Mouse (Mus musculus): ENCODE measurements around the gene R3hdm2. TPM values are rescaled to one million over a fixed set of nuclear protein-coding genes. Genes with fewer than 3 reads are reported as not detected.

R3hdm2 gene
- total RNA-seq, 4 experiments from 2014 or later: 130 to 135 (median 131) TPM

GRCm38 (mm10) chr10:127353909-127354895 is 25.9 kb upstream of the R3hdm2 start, which contains the start of gene Inhbe:
Gene Inhbe (minus strand): TSS chr10:127354411.
- DNase-seq (ENCODE audit: low spot score in 2 of 2): peak in 1 of 2 experiments; percentile 41

- DNase-seq (ENCODE audit: low spot score in 2 of 2): no peak
Observed at GRCm38 (mm10) chr10:127355336-127355735, 24.8 kb upstream of the R3hdm2 start.

GRCm38 (mm10) chr10:127360714-127361113 is 19.4 kb upstream of the R3hdm2 start:
- no peak for DNase-seq (ENCODE audit: low spot score in 2 of 2)

GRCm38 (mm10) chr10:127367116-127367515 is 13.0 kb upstream of the R3hdm2 start:
- DNase-seq (ENCODE audit: low spot score in 2 of 2): no peak

- DNase-seq (ENCODE audit: low spot score in 2 of 2): no peak
Observed at GRCm38 (mm10) chr10:127368273-127368672, 11.9 kb upstream of the R3hdm2 start.

- DNase-seq (ENCODE audit: low spot score in 2 of 2): no peak
Observed at GRCm38 (mm10) chr10:127369834-127370820, 10.0 kb upstream of the R3hdm2 start, which contains the start of gene Inhbc. Gene Inhbc (minus strand): TSS chr10:127370431.

GRCm38 (mm10) chr10:127371023-127371422 is 9.1 kb upstream of the R3hdm2 start:
- DNase-seq (ENCODE audit: low spot score in 2 of 2): no peak

- DNase-seq (ENCODE audit: low spot score in 2 of 2): no peak
Observed at GRCm38 (mm10) chr10:127377700-127378099, 2.4 kb upstream of the R3hdm2 start.

GRCm38 (mm10) chr10:127379654-127380053 is 473 bp upstream of the R3hdm2 start:
- no peak for DNase-seq (ENCODE audit: low spot score in 2 of 2)

- peak; percentile 22 to 51 for DNase-seq (ENCODE audit: low spot score in 2 of 2)
Observed at GRCm38 (mm10) chr10:127380767-127381742, 928 bp downstream of the R3hdm2 start.

GRCm38 (mm10) chr10:127381743-127382134 is 1.6 kb downstream of the R3hdm2 start:
- DNase-seq (ENCODE audit: low spot score in 2 of 2): no peak

GRCm38 (mm10) chr10:127391774-127392173 is 11.6 kb downstream of the R3hdm2 start:
- no peak for DNase-seq (ENCODE audit: low spot score in 2 of 2)

- no peak for DNase-seq (ENCODE audit: low spot score in 2 of 2)
Observed at GRCm38 (mm10) chr10:127404701-127405100, 24.6 kb downstream of the R3hdm2 start.

- peak in 1 of 2 experiments; percentile 5 for DNase-seq (ENCODE audit: low spot score in 2 of 2)
Observed at GRCm38 (mm10) chr10:127407391-127407790, 27.3 kb downstream of the R3hdm2 start.

- DNase-seq (ENCODE audit: low spot score in 2 of 2): no peak
Observed at GRCm38 (mm10) chr10:127412101-127412500, 32.0 kb downstream of the R3hdm2 start.

- DNase-seq (ENCODE audit: low spot score in 2 of 2): no peak
Observed at GRCm38 (mm10) chr10:127412776-127413175, 32.6 kb downstream of the R3hdm2 start.

GRCm38 (mm10) chr10:127413585-127413984 is 33.5 kb downstream of the R3hdm2 start:
- no peak for DNase-seq (ENCODE audit: low spot score in 2 of 2)

GRCm38 (mm10) chr10:127414141-127414540 is 34.0 kb downstream of the R3hdm2 start:
- no peak for DNase-seq (ENCODE audit: low spot score in 2 of 2)

GRCm38 (mm10) chr10:127420131-127420530 is 40.0 kb downstream of the R3hdm2 start:
- no peak for DNase-seq (ENCODE audit: low spot score in 2 of 2)

GRCm38 (mm10) chr10:127420676-127421353 is 40.7 kb downstream of the R3hdm2 start:
- DNase-seq (ENCODE audit: low spot score in 2 of 2): no peak
